Comparison of ENCODE assay signal across 18 mouse cellular contexts in genomic region chr17:72005365-72005764, GRCm38 (mm10).
A peak's percentile ranks its signal among the peaks of the same experiment; 100 is the strongest.
DNase-seq lines count a peak whose midpoint lies in the region; ATAC-seq and TF ChIP-seq lines count a peak whose summit lies in the region.
"Had no signal": no experiment of that assay in that cellular context is flagged by ENCODE, and none has a peak within 500 bp of the region (broad histone marks: within the 10 kb centered on the region; RNA-seq: fewer than 3 reads in every experiment).

No protein-coding gene starts in this region.

- no peaks in the 10 kb centered on the region for H3K9me3 ChIP-seq in forebrain, postnatal 0 days (ENCODE audit: low read length)
- no peaks in the 10 kb centered on the region for H3K9me3 ChIP-seq in forebrain, embryonic 12.5 days
- H3K9me3 ChIP-seq in hindbrain, postnatal 0 days (ENCODE audit: low read length) = no peaks in the 10 kb centered on the region
- no peaks in the 10 kb centered on the region for H3K9me3 ChIP-seq in hindbrain, embryonic 10.5 days
- H3K9me3 ChIP-seq in stomach, postnatal 0 days (ENCODE audit: control insufficient read depth, low read length) = no peaks in the 10 kb centered on the region
- H3K9me3 ChIP-seq: forebrain, embryonic 15.5 days; intestine, embryonic 15.5 days; kidney, embryonic 15.5 days; limb, embryonic 13.5 days had no signal

- H3K27me3 ChIP-seq in forebrain, postnatal 0 days (ENCODE audit: insufficient read depth, low read length) = no peaks in the 10 kb centered on the region
- H3K27me3 ChIP-seq in forebrain, embryonic 12.5 days = no peaks in the 10 kb centered on the region
- H3K27me3 ChIP-seq in hindbrain, postnatal 0 days (ENCODE audit: insufficient read depth, low read length) = no peaks in the 10 kb centered on the region
- H3K27me3 ChIP-seq in hindbrain, embryonic 10.5 days (ENCODE audit: insufficient read depth, poor library complexity, severe bottlenecking) = no peaks in the 10 kb centered on the region
- no peaks in the 10 kb centered on the region for H3K27me3 ChIP-seq in stomach, postnatal 0 days (ENCODE audit: control insufficient read depth, insufficient read depth, low read length)
- H3K27me3 ChIP-seq: forebrain, embryonic 15.5 days; intestine, embryonic 15.5 days; kidney, embryonic 15.5 days; limb, embryonic 13.5 days had no signal

- 62% methylated on average over 6 of the region's 6 CpGs for WGBS in forebrain, postnatal 0 days
- WGBS in forebrain, embryonic 12.5 days = 78% methylated on average over 6 of the region's 6 CpGs
- WGBS in hindbrain, postnatal 0 days = 46% methylated on average over 6 of the region's 6 CpGs
- whole genome bisulfite sequencing in hindbrain, embryonic 10.5 days = 87% methylated on average over 6 of the region's 6 CpGs
- WGBS in stomach, postnatal 0 days = 59% methylated on average over 6 of the region's 6 CpGs

- H3K4me1 ChIP-seq in forebrain, postnatal 0 days (ENCODE audit: insufficient read depth) = no peaks in the 10 kb centered on the region
- H3K4me1 ChIP-seq in forebrain, embryonic 12.5 days = no peaks in the 10 kb centered on the region
- no peaks in the 10 kb centered on the region for H3K4me1 ChIP-seq in hindbrain, postnatal 0 days (ENCODE audit: insufficient read depth, low read length)
- H3K4me1 ChIP-seq in hindbrain, embryonic 10.5 days (replicated peaks) = no peaks in the 10 kb centered on the region
- no peaks in the 10 kb centered on the region for H3K4me1 ChIP-seq in stomach, postnatal 0 days (replicated peaks; ENCODE audit: control insufficient read depth, insufficient read depth)
- H3K4me1 ChIP-seq: forebrain, embryonic 15.5 days; intestine, embryonic 15.5 days had no signal

- no peak for TF ChIP-seq CTCF in forebrain, postnatal 0 days (IDR thresholded peaks at IDR 0.05; ENCODE audit: low read depth)
- no peak for TF ChIP-seq CTCF in hindbrain, postnatal 0 days (IDR thresholded peaks at IDR 0.05; ENCODE audit: low read depth)
- TF ChIP-seq CTCF in stomach, postnatal 0 days (IDR thresholded peaks at IDR 0.05; ENCODE audit: low read depth) = no peak

- no peak overlapping the region for H3K4me3 ChIP-seq in forebrain, postnatal 0 days (ENCODE audit: low read depth, low read length)
- H3K4me3 ChIP-seq in forebrain, embryonic 12.5 days (replicated peaks) = no peak overlapping the region
- no peak overlapping the region for H3K4me3 ChIP-seq in hindbrain, postnatal 0 days (ENCODE audit: low read length)
- no peak overlapping the region for H3K4me3 ChIP-seq in hindbrain, embryonic 10.5 days
- H3K4me3 ChIP-seq in stomach, postnatal 0 days (ENCODE audit: low read depth, low read length) = no peak overlapping the region
- H3K4me3 ChIP-seq: forebrain, embryonic 15.5 days; intestine, embryonic 15.5 days; kidney, embryonic 15.5 days; limb, embryonic 13.5 days had no signal

- ATAC-seq in forebrain, postnatal 0 days = 0 out of 2 replicates have a peak, but pooled peaks have one; percentile 16
- ATAC-seq in forebrain, embryonic 12.5 days (ENCODE audit: low FRiP score) = no peak
- peak; percentile 63; the same call in 1 of the 2 replicates for ATAC-seq in hindbrain, postnatal 0 days
- ATAC-seq in stomach, postnatal 0 days (ENCODE audit: low FRiP score, low TSS enrichment) = no peak
- ATAC-seq: forebrain, embryonic 15.5 days; intestine, embryonic 15.5 days had no signal

- TF ChIP-seq EP300 in stomach, postnatal 0 days (optimal IDR thresholded peaks at IDR 0.05) = no peak

- no peak overlapping the region for H3K9ac ChIP-seq in forebrain, postnatal 0 days
- H3K9ac ChIP-seq in forebrain, embryonic 12.5 days = no peak overlapping the region
- H3K9ac ChIP-seq in hindbrain, postnatal 0 days (replicated peaks; ENCODE audit: low read length) = no peak overlapping the region
- H3K9ac ChIP-seq in stomach, postnatal 0 days (ENCODE audit: low read length) = no peak overlapping the region
- H3K9ac ChIP-seq: forebrain, embryonic 15.5 days; intestine, embryonic 15.5 days; kidney, embryonic 15.5 days; limb, embryonic 13.5 days; liver, embryonic 14.5 days had no signal

- H3K4me2 ChIP-seq in forebrain, postnatal 0 days (ENCODE audit: low read depth) = no peak overlapping the region
- H3K4me2 ChIP-seq in forebrain, embryonic 12.5 days = no peak overlapping the region
- H3K4me2 ChIP-seq in hindbrain, postnatal 0 days (ENCODE audit: low read depth, low read length) = no peak overlapping the region
- H3K4me2 ChIP-seq in stomach, postnatal 0 days (replicated peaks; ENCODE audit: low read depth) = no peak overlapping the region
- H3K4me2 ChIP-seq: forebrain, embryonic 15.5 days; intestine, embryonic 15.5 days; kidney, embryonic 15.5 days; limb, embryonic 13.5 days had no signal

- no peaks in the 10 kb centered on the region for H3K36me3 ChIP-seq in forebrain, postnatal 0 days (ENCODE audit: insufficient read depth)
- no peaks in the 10 kb centered on the region for H3K36me3 ChIP-seq in forebrain, embryonic 12.5 days (replicated peaks)
- no peaks in the 10 kb centered on the region for H3K36me3 ChIP-seq in hindbrain, postnatal 0 days (ENCODE audit: insufficient read depth, low read length)
- H3K36me3 ChIP-seq in hindbrain, embryonic 10.5 days = no peaks in the 10 kb centered on the region
- no peaks in the 10 kb centered on the region for H3K36me3 ChIP-seq in stomach, postnatal 0 days (ENCODE audit: control insufficient read depth, insufficient read depth, low read length)
- H3K36me3 ChIP-seq: forebrain, embryonic 15.5 days; intestine, embryonic 15.5 days; kidney, embryonic 15.5 days; limb, embryonic 13.5 days had no signal

- H3K27ac ChIP-seq in forebrain, postnatal 0 days (ENCODE audit: low read depth, low read length) = no peak overlapping the region
- H3K27ac ChIP-seq in forebrain, embryonic 12.5 days = no peak overlapping the region
- H3K27ac ChIP-seq in hindbrain, postnatal 0 days = no peak overlapping the region
- no peak overlapping the region for H3K27ac ChIP-seq in hindbrain, embryonic 10.5 days
- H3K27ac ChIP-seq in stomach, postnatal 0 days (replicated peaks) = no peak overlapping the region
- H3K27ac ChIP-seq: forebrain, embryonic 15.5 days; intestine, embryonic 15.5 days; kidney, embryonic 15.5 days; limb, embryonic 13.5 days; liver, embryonic 14.5 days had no signal

- no peak for DNase-seq in forebrain, postnatal 0 days
- DNase-seq in hindbrain, postnatal 0 days (ENCODE audit: low spot score) = peak; percentile 74
- no peak for DNase-seq in hindbrain, embryonic 10.5 days (ENCODE audit: low spot score)
- DNase-seq in NIH3T3 (ENCODE audit: low read depth) = peak; percentile 89
- DNase-seq in lung, postnatal 14 days = peak; percentile 17
- DNase-seq in stomach, postnatal 0 days (ENCODE audit: low spot score) = no peak
- no peak for DNase-seq in layer of hippocampus, adult 9-11 months
- DNase-seq: B cell, adult 2 months; cerebellum, adult 9-10 months; embryo, embryonic 11 days; midbrain, embryonic 14.5 days; thymus, adult 2 months had no signal

Comparison
In these comparisons a context has a peak if more than half of its experiments do, and no peak if none do; other contexts are left out.
1. ATAC-seq: peak in forebrain, postnatal 0 days (single experiment) and hindbrain, postnatal 0 days (single experiment); none in forebrain, embryonic 12.5 days (single experiment) and stomach, postnatal 0 days (single experiment).
2. DNase-seq: peak in hindbrain, postnatal 0 days (single experiment), NIH3T3 (single experiment) and lung, postnatal 14 days (single experiment); none in forebrain, postnatal 0 days (single experiment), hindbrain, embryonic 10.5 days (single experiment), stomach, postnatal 0 days (single experiment) and layer of hippocampus, adult 9-11 months (single experiment).